Mouse (Mus musculus): ENCODE results near the gene Ccl12.

The Ccl12 gene

DNA sequence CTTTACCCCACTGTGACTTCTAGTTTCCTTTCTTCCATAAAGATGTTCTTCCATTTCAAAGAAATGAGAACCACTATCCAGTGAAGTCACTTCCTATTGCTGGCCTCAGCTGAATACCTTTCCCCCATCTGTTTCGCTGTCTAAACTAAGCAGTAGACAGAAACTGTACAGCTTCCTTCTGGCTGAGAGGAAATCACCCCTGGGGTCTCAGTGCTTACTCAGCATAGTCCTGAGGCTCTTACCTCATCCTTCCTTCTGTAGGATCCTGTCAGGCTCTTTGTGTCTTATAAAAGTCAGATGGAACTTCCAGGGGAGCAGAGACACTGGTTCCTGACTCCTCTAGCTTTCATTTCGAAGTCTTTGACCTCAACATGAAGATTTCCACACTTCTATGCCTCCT lies at the start of gene Ccl12:
Gene Ccl12 (plus strand): TSS at position 317 of the 400 bp plus-strand sequence.
- no peak for DNase-seq (ENCODE audit: low spot score)

- DNase-seq (ENCODE audit: low spot score) = no peak
These were observed 47.8 kb upstream of the Ccl12 start for GRCm38 (mm10) chr11:82053849-82054248.

- no peak for DNase-seq (ENCODE audit: low spot score)
These were observed 44.0 kb upstream of the Ccl12 start, which contains the start of gene Ccl11 for GRCm38 (mm10) chr11:82057646-82058045. Gene Ccl11 (plus strand): TSS chr11:82057823.

GRCm38 (mm10) chr11:82062226-82062625 lies 39.4 kb upstream of the Ccl12 start:
- DNase-seq (ENCODE audit: low spot score) = no peak

DNA sequence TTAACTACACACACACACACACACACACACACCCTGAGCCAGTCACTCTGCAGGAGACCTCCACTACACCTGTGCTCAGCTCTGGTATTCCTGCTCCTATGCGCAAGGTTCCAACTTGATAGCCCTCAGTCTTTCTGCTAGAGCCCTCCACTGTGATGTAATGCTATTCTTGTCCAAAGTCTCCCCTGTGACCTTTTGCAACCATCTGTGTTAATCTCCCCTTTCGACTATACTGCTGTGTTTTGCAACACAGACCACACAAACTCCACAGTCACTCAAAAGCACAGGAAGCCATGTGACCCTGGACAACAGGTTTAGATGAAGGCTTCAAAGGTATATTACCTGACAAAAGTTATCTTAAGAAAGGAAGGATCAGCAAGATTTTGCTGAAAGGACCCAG lies 38.2 kb upstream of the Ccl12 start:
- DNase-seq (ENCODE audit: low spot score) = no peak

GRCm38 (mm10) chr11:82066953-82067571 lies 34.6 kb upstream of the Ccl12 start:
- no peak for DNase-seq (ENCODE audit: low spot score)

- no peak for DNase-seq (ENCODE audit: low spot score)
These were observed 30.6 kb upstream of the Ccl12 start for GRCm38 (mm10) chr11:82071076-82071475.

- DNase-seq (ENCODE audit: low spot score) = no peak
These were observed 29.3 kb upstream of the Ccl12 start for GRCm38 (mm10) chr11:82072374-82072773.

- no peak for DNase-seq (ENCODE audit: low spot score)
These were observed 28.7 kb upstream of the Ccl12 start for GRCm38 (mm10) chr11:82072984-82073383.

DNA sequence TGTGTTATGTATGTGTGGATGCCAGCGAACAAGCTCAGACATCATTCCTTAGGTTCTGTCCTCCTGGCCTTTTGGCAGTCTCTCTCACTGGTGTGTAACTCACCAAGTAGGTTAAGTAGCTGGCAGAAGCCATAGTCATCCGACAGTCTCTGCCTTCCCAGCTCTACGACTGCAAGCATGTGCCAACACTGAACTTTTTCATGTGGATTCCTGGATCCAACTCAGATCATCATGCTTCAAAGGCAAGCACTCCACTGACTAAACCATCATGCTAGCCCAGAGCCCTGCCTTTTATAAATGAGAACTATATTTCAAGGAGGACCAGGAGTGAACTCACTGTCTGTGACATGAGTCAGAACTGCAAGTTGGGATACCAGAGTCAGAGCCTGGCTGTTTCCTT lies 28.0 kb upstream of the Ccl12 start:
- DNase-seq (ENCODE audit: low spot score) = no peak

DNA sequence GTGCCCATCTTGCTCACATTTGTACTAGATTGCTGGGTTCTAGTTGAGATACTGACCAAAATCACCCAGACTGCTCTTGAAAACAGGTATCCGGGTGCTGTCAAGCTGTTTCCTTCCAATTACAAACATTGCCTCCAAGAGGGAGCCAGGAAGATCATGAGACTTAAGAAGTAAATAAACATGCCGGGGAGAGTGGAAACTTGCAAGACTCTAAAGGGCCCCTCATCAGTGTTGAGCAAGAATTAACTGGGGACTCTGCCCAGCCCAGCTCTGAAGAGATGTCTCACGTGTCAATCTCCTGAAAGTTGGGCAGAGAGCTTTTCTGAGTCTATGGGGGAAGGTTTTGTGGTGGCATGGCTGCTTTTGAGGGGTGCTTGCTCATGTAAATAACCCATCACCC lies 24.6 kb upstream of the Ccl12 start:
- no peak for DNase-seq (ENCODE audit: low spot score)

DNA sequence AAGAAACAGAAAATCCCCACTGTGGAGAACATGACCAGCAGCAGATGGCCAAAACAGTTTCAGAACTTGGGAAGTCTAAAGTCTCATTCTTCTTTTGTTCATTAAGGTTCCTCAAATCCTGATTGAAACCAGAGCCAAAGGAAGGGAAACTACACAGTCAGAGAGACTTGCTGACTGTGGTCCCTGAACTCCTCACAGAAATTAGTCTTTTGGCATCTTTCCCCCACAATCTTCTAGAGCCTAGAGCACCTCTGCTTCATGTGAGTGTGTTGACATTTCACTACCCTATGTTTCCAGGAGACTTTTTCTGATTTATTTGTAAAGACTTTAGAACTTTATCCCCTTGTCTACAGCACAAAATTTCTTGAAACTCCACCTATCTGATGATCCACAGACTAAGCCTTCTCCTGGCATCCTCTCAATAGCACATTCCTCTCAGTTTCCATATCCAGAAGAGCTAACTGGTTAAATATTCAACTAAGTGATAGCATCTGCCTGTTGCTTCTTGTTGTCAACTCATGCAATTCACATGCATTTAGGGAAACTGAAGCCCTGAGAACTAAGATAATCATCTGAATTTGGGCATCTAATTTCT lies 23.4 kb upstream of the Ccl12 start:
- no peak for DNase-seq (ENCODE audit: low spot score)

DNA sequence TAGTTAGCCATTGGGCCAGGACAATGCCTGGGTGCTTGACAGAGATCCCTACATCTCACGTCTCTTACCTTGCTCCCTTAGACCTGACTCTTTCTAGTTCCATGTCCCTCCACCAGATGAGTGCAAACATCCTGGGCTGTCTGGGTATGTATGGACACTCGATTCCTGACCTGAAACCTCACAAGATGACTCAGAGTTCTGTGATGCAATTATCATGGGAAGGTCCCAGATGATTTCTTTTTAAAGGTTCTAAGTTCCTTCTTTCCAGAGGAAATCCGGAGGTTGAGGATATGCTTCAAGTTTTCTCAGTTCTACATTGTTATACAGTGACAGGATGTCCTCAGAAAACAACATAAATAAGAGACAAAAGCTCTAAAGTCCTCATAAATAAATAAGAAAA lies 20.8 kb upstream of the Ccl12 start:
- no peak for DNase-seq (ENCODE audit: low spot score)

DNA sequence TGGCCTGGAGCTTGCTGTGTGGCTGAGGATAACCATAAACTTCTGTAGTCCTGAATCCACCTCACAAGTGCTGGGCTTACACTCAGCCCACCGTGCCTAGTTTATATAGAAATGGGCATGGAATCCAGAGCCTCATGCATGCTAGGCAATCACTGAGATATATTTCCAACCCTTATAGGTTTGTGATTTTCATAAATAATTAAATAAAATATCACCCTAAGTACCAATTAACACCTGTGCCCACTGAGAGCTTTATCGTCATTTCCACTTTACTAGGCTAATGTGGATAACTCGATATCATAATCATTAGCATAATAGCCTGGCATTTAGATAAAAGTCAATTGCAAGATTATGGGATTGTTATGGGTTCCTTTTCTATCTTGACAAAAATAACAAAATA lies 17.3 kb upstream of the Ccl12 start:
- no peak for DNase-seq (ENCODE audit: low spot score)

DNA sequence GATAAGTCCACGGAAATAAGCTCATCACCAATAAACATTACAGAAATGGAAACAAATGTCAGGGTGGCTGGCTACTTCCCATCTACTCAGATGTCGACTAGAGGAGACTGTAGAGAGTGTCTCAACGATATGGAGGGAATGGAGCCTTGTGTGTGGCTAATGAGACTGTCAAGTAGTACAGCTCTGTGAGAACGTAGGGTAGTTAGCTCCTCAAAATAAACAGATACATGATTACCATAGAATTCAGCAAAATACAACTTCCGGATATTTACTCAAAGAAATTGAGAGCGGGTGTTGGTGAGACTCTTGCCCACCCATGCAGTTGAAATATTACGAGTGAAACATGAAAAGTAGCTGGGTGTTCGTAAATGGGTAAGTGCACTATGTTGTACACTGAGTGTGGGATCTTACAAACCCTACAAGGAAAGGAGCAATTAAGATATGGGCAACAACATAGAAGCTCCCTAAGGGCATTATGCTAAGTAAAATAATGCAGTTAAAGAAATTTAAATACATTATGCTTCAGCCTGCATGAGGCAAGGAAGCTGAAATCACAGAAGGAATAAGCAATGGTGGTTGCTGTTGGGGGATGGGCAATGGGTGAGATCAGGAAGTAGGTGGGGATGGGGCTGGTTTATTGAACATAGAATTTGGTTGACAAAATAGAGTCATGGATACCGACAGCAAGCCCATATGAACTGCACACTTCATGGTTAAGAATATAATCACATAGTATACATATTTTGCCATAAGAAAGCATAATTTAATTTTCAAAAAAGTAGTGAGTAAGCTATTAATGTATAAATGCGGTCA lies 1.9 kb upstream of the Ccl12 start:
- DNase-seq (ENCODE audit: low spot score) = no peak

DNA sequence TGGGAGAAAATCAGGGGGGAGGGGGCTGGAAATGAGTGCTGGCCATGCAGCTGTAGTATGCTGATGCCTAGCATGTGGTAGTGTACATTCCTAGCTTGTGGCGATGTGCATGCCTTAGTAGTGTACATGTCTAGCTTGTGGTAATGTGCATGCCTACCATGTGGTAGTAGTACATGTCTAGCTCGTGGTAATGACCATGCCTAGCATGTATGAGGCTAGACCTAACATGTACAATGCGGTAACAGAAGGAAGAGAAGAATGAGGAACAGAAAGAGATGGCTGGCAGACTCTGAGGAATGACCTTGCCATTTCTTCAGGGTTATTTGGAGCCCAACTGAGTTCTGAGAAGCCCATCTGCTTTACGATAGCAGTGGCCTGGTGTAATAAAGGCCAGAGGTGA lies 558 bp upstream of the Ccl12 start:
- no peak for DNase-seq (ENCODE audit: low spot score)

DNA sequence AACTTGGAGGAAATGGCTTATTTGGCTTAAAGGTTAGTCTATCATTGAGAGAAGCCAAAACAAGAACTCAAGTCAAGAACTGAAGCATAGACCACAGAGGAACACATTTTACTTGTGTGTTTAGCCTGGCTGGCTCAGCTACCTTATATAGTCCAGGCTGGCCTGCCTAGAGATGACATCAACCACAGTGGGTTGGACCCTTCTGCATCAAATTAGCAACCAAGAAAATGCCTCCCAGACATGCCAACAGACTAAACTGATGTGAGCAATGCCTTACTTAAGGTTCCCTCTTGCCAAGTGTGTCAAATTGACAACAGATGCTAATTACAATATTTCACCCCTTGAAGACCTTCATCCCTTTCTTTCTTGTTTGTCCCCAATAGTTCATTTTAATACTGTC lies 8.0 kb downstream of the Ccl12 start:
- DNase-seq (ENCODE audit: low spot score) = no peak

- DNase-seq (ENCODE audit: low spot score) = no peak
These were observed 9.0 kb downstream of the Ccl12 start for GRCm38 (mm10) chr11:82110372-82111248.

GRCm38 (mm10) chr11:82114885-82115284 lies 13.2 kb downstream of the Ccl12 start, which contains the start of gene Ccl8:
Gene Ccl8 (plus strand): TSS chr11:82115185.
- DNase-seq (ENCODE audit: low spot score) = no peak

DNA sequence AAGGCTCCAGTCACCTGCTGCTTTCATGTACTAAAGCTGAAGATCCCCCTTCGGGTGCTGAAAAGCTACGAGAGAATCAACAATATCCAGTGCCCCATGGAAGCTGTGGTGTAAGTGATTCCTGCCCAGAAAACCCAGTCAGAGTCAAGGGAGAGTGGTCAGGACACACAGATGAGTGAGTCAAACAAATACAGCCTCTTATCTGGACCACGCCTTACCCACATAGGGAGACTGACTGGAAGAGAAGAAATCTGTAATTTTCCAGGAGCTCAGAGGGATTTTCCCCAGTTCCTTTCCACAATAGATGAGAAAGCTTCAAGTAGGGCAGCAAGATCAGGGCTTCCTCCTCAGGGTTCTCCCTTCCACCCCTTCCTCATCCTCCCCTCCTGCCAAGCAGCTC lies 14.4 kb downstream of the Ccl12 start:
- DNase-seq (ENCODE audit: low spot score) = no peak

DNA sequence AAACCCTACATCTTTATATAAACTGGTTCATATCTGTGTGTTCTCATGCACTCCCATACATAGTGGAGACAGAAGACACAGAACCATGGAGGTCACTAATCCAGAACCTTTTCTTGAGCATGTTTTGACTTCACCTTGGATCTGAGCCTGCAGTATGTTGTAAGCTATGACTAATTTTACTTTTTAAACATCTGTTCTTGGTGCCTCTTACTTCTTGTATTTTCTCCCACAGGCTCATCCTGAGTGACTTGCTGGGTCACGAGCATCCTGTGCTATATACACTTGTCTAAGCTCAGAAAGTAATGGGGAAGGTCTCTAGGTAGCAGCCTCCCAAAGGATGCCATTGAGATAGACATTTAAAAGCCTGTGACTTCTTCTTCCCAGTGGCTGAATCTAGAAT lies 31.3 kb downstream of the Ccl12 start:
- no peak for DNase-seq (ENCODE audit: low spot score)

- no peak for DNase-seq (ENCODE audit: low spot score)
These were observed 34.6 kb downstream of the Ccl12 start for GRCm38 (mm10) chr11:82136196-82136595.

Measured in urinary bladder, postnatal 25 days (tissue).